Mouse (Mus musculus) liver, postnatal 0 days (tissue): ENCODE measurements around the gene Adora3. TPM values are rescaled to one million over a fixed set of nuclear protein-coding genes. Genes with fewer than 3 reads are reported as not detected.

Experiments used
- ATAC-seq: fragments of 200-750 bp; cut with Nextera tagmentation; 2 replicates; pipeline ENCODE4 v1.8.0; 2017; ENCODE audit warnings: mild to moderate bottlenecking, moderate library complexity
- DNase-seq: peaks from one replicate; pipeline ENCODE4 v3.0.0-alpha.2; 2016
- H3K27ac ChIP-seq: fragments of 300-500 bp; sonication (generic); 2 replicates; pipeline ENCODE4 v1.5.1; 2014; ENCODE audit warnings: antibody characterized with exemption, moderate library complexity, mild to moderate bottlenecking, low read depth
- H3K27me3 ChIP-seq: fragments of 300-500 bp; sonication (generic); 2 replicates; pipeline ENCODE4 v1.6.1; 2014; ENCODE audit warnings: low read length, control low read depth, mixed read lengths; ENCODE audit not compliant: insufficient read depth
- H3K36me3 ChIP-seq: fragments of 300-500 bp; sonication (generic); replicated peaks from 2 replicates; pipeline ENCODE4 v1.6.1; 2014; ENCODE audit warnings: mild to moderate bottlenecking, control low read depth, low read length, moderate library complexity, mixed read lengths; ENCODE audit not compliant: insufficient read depth
- H3K4me1 ChIP-seq: fragments of 300-500 bp; sonication (generic); 2 replicates; pipeline ENCODE4 v1.6.1; 2014; ENCODE audit warnings: antibody characterized with exemption, mild to moderate bottlenecking, control low read depth; ENCODE audit not compliant: insufficient read depth
- H3K4me2 ChIP-seq: fragments of 300-500 bp; sonication (generic); 2 replicates; pipeline ENCODE4 v1.6.1; 2014; ENCODE audit warnings: low read depth, mild to moderate bottlenecking, low read length, moderate library complexity, mixed read lengths
- H3K4me3 ChIP-seq: fragments of 300-500 bp; sonication (generic); 2 replicates; pipeline ENCODE4 v1.5.1; 2014; ENCODE audit warnings: low read depth, low read length
- H3K9ac ChIP-seq: fragments of 300-500 bp; sonication (generic); replicated peaks from 2 replicates; pipeline ENCODE4 v1.6.1; 2014; ENCODE audit warnings: mild to moderate bottlenecking, moderate library complexity
- H3K9me3 ChIP-seq: fragments of 300-500 bp; sonication (generic); 2 replicates; pipeline ENCODE4 v1.6.1; 2016; ENCODE audit warnings: mild to moderate bottlenecking, control low read depth, low read length, mixed read lengths
- CTCF ChIP-seq: sonication (generic); IDR thresholded peaks from 2 replicates; pipeline ENCODE4 v1.5.1; 2016; ENCODE audit warnings: antibody characterized with exemption, low read depth
- EP300 ChIP-seq: IDR thresholded peaks from 2 replicates; pipeline ENCODE4 v1.6.1; 2016; ENCODE audit warnings: antibody characterized with exemption, low read depth, mild to moderate bottlenecking
- WGBS: fragments of 180-500 bp; shearing (Covaris S2); extraction: QIAGEN DNeasy Blood & Tissue Kit; methylation state at CpG from one replicate; pipeline ENCODE4 v1.1.7; 2014; ENCODE audit not compliant: insufficient replicate concordance; 5-methylcytosine and 5-hydroxymethylcytosine counted together
- polyA plus RNA-seq: library from polyadenylated mRNA; unstranded; fragments of >200 nt; fragmentation: Nextera tagmentation; extraction: Ambion mirVana; gene quantifications from 2 replicates; pipeline ENCODE4 v1.2.1, GENCODE M21; 2015

The Adora3 gene
- polyA plus RNA-seq, 1 experiment from 2014 or later = 0.62 TPM

DNA sequence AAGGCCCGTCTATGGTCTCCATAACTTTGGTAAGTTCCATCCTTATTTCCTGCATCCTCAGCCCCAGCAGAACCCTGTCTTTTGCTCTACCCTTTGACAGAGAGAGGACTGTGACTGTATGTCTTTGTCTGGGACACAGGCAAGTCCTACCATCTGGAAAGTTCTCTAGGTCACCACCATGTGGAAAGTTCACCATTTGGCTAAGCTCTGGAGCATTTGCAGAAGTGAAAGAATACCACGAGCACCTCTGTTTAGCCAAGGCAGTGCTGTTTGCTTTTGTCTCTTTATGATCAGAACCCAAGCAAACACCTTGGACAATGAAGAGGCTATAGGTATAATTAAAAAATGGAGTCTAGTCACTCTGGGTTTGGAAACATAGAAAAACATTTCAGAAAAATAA, 51.3 kb downstream of the Adora3 start:
- Histone ChIP-seq H3K9me3 (no peaks in the 10 kb centered on the region), H3K9ac (no peak overlapping the region), H3K27ac (no peak overlapping the region), H3K4me1 (peaks cover 3% of the 10 kb centered on the region; the same call in 1 of the 2 replicates), H3K27me3 (no peaks in the 10 kb centered on the region), H3K36me3 (no peaks in the 10 kb centered on the region), H3K4me2 (no peak overlapping the region), H3K4me3 (no peak overlapping the region)
- ATAC-seq = no peak
- TF ChIP-seq EP300 (no peak), CTCF (no peak)
- WGBS = 55% methylated on average over 2 of the region's 2 CpGs
- DNase-seq = no peak

DNA sequence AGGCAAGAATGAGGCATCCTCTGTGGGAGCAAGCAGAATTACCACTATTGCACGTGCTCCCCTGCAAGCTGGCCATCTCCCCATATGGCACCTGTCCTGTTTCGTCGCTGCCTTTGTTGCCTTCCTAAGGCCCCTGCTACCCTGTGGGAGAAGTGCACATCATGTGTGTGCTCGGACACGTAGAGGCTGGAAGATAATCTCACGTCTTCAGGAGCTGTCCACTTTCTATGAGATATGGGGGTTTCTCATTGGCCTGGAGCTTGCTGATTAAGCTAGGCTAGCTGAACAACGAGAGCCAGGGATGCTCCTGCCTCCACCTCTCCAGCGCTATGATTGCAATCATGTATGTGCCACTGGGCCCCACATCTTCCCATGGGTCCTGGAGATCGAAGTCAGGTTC, 54.0 kb downstream of the Adora3 start:
- H3K27ac ChIP-seq = no peak overlapping the region
- no peak overlapping the region for H3K9ac ChIP-seq
- H3K27me3 ChIP-seq = no peaks in the 10 kb centered on the region
- DNase-seq (no peak), ATAC-seq (no peak)
- no peak overlapping the region for H3K4me3 ChIP-seq
- no peaks in the 10 kb centered on the region; the same call in 1 of the 2 replicates for H3K4me1 ChIP-seq
- H3K9me3 ChIP-seq = no peaks in the 10 kb centered on the region
- H3K36me3 ChIP-seq = 0 out of 2 replicates have a peak, but pooled peaks cover 3% of the 10 kb centered on the region
- H3K4me2 ChIP-seq = no peak overlapping the region
- 59% methylated on average over 9 of the region's 9 CpGs for WGBS
- TF ChIP-seq EP300 (no peak), CTCF (no peak)

DNA sequence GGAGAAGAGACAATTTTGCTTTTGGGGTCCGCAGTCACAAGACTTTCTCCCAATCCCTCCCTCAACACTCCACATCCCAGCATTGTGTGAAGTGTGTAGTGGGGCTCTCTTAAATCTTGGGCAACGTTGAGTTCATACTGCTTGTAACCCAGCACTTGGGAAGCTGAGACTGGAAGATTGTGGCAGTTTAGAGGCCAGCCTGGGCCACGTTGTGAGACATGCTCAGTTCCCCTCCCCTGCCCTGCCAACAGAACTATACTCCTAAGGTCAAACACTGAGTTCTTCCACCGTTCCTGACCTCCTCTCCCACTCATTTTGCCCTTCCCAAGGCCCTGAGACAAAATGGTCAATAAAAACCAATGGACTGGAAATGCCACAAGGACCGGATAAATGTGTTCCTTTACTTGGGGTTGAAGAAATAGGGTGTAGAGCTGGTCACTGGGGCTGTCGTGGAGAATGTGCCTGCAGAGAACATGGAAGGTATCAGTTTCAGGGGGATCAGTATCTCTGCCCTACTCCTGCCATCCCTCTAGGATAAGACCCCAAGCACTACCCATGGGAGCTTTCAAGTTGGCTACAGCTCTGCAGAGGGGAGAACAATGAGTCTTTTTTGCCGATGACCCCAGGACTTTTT, 57.0 kb downstream of the Adora3 start:
- Histone ChIP-seq H3K36me3 (0 out of 2 replicates have a peak, but pooled peaks cover 3% of the 10 kb centered on the region), H3K27ac (no peak overlapping the region), H3K9ac (no peak overlapping the region), H3K9me3 (no peaks in the 10 kb centered on the region), H3K4me2 (no peak overlapping the region), H3K4me1 (no peaks in the 10 kb centered on the region; the same call in 1 of the 2 replicates), H3K27me3 (no peaks in the 10 kb centered on the region), H3K4me3 (no peak overlapping the region)
- TF ChIP-seq EP300 = no peak
- TF ChIP-seq CTCF = no peak
- 68% methylated on average over 7 of the region's 7 CpGs for WGBS
- no peak for ATAC-seq
- DNase-seq = no peak

DNA sequence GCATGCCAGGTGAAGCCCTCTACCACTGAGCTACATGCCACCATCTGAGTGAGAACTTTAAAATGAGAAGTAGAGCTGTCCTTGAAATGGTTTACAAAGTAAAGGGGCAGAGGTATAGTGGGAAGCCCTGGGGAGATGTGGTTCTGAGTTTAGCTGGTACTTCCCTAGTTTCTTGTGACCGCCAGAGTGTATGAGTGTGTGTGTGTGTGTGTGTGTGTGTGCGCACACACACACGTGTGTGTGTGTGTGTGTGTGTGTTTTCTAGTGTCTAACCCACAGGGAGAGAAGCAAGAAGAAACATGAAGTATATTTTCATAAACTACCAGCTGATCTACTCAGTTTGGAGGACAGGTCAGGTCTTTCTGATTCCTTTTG, 57.5 kb downstream of the Adora3 start:
- DNase-seq = no peak
- Histone ChIP-seq H3K4me3 (no peak overlapping the region), H3K4me2 (no peak overlapping the region), H3K27ac (no peak overlapping the region), H3K36me3 (0 out of 2 replicates have a peak, but pooled peaks cover 3% of the 10 kb centered on the region), H3K27me3 (no peaks in the 10 kb centered on the region), H3K9me3 (no peaks in the 10 kb centered on the region), H3K9ac (no peak overlapping the region), H3K4me1 (no peaks in the 10 kb centered on the region; the same call in 1 of the 2 replicates)
- 62% methylated on average over 3 of the region's 3 CpGs for WGBS
- TF ChIP-seq EP300 = no peak
- TF ChIP-seq CTCF = no peak
- no peak for ATAC-seq

DNA sequence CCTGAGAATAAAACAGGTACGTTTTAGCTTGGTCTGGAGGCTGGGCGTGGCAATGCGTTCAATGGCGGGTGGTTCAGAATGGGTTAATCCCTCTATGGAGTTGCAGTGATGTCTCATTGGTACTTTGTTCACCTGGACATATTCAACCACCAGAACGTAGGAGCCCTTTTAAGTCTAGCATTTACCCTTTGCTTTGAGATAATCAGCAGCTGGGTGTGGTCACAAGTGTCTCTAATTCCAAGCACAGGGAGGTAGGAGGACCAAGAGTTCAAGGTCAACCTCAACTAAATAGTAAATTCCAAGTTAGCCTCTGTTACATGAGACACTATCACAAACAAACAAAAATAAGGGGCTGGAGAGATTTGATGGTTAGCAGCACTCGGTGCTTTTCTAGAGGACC, 58.1 kb downstream of the Adora3 start:
- DNase-seq (no peak), ATAC-seq (no peak)
- Histone ChIP-seq H3K4me1 (no peaks in the 10 kb centered on the region; the same call in 1 of the 2 replicates), H3K4me3 (no peak overlapping the region), H3K4me2 (no peak overlapping the region), H3K9ac (no peak overlapping the region), H3K9me3 (no peaks in the 10 kb centered on the region), H3K27me3 (no peaks in the 10 kb centered on the region), H3K27ac (no peak overlapping the region), H3K36me3 (0 out of 2 replicates have a peak, but pooled peaks cover 3% of the 10 kb centered on the region)
- 80% methylated on average over 6 of the region's 6 CpGs for WGBS
- no peak for TF ChIP-seq CTCF
- TF ChIP-seq EP300 = no peak

DNA sequence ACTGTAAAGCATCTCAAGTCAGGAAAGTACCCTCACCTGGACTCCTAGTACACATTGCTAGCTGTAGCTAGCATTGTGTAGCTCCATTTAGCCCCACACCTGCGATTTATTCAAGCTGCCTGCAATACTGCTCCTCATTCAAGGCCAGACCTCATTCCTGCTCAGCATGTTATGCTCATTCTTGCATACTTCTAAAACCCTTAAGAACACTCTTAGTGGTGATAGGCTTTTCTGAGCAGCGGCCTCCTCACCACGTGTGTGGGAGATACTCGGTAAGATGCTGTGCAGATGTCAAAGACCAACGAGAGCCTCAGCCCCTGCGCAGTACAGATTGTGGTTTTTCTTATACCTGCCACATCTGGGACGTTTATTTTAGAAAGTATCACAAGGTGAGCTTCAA, 59.2 kb downstream of the Adora3 start:
- ATAC-seq (no peak), DNase-seq (no peak)
- Histone ChIP-seq H3K4me2 (no peak overlapping the region), H3K9ac (no peak overlapping the region), H3K27me3 (no peaks in the 10 kb centered on the region), H3K4me1 (no peaks in the 10 kb centered on the region; the same call in 1 of the 2 replicates), H3K9me3 (no peaks in the 10 kb centered on the region), H3K36me3 (0 out of 2 replicates have a peak, but pooled peaks cover 3% of the 10 kb centered on the region), H3K27ac (no peak overlapping the region), H3K4me3 (no peak overlapping the region)
- TF ChIP-seq EP300 (no peak), CTCF (no peak)
- WGBS = 56% methylated on average over 7 of the region's 7 CpGs
